Mouse (Mus musculus) neural tube, embryonic 15.5 days (tissue): Measurements from ENCODE around the gene Fndc1. TPM values are rescaled to one million over a fixed set of nuclear protein-coding genes. Genes with fewer than 3 reads are reported as not detected.

ENCODE experiments used
- ATAC-seq: fragments of 200-750 bp; cut with Nextera tagmentation; 2 replicates; pipeline ENCODE4 v1.8.0; 2017; ENCODE audit warnings: mild to moderate bottlenecking, moderate TSS enrichment, moderate library complexity; ENCODE audit not compliant: low FRiP score
- H3K27ac ChIP-seq: fragments of 300-500 bp; sonication (generic); replicated peaks from 2 replicates; pipeline ENCODE4 v1.5.1; 2015; ENCODE audit warnings: mild to moderate bottlenecking, inconsistent platforms
- H3K27me3 ChIP-seq: fragments of 300-500 bp; sonication (generic); replicated peaks from 2 replicates; pipeline ENCODE4 v1.6.1; 2015; ENCODE audit warnings: inconsistent platforms
- H3K36me3 ChIP-seq: fragments of 300-500 bp; sonication (generic); 2 replicates; pipeline ENCODE4 v1.6.1; 2015; ENCODE audit warnings: inconsistent platforms
- H3K4me1 ChIP-seq: fragments of 300-500 bp; sonication (generic); 2 replicates; pipeline ENCODE4 v1.6.1; 2015; ENCODE audit warnings: inconsistent platforms
- H3K4me2 ChIP-seq: fragments of 300-500 bp; sonication (generic); 2 replicates; pipeline ENCODE4 v1.6.1; 2015; ENCODE audit warnings: inconsistent platforms, mild to moderate bottlenecking, moderate library complexity
- H3K4me3 ChIP-seq: fragments of 300-500 bp; sonication (generic); replicated peaks from 2 replicates; pipeline ENCODE4 v1.5.1; 2015; ENCODE audit warnings: mild to moderate bottlenecking, inconsistent platforms
- H3K9ac ChIP-seq: fragments of 300-500 bp; sonication (generic); replicated peaks from 2 replicates; pipeline ENCODE4 v1.6.1; 2015; ENCODE audit warnings: mild to moderate bottlenecking, inconsistent platforms
- H3K9me3 ChIP-seq: fragments of 300-500 bp; sonication (generic); replicated peaks from 2 replicates; pipeline ENCODE4 v1.6.1; 2016; ENCODE audit warnings: inconsistent platforms
- WGBS: fragments of 180-500 bp; shearing (Covaris S2); methylation state at CpG from one replicate; pipeline ENCODE4 v1.1.7; 2015; ENCODE audit warnings: mixed read lengths; 5-methylcytosine and 5-hydroxymethylcytosine counted together
- polyA plus RNA-seq: library from polyadenylated mRNA; unstranded; fragments of >200 nt; fragmentation: Nextera tagmentation; extraction: Ambion mirVana; gene quantifications from 2 replicates; pipeline ENCODE4 v1.2.1, GENCODE M21; 2015

Fndc1 gene
- polyA plus RNA-seq, 1 experiment from 2014 or later = 13.8 TPM

DNA sequence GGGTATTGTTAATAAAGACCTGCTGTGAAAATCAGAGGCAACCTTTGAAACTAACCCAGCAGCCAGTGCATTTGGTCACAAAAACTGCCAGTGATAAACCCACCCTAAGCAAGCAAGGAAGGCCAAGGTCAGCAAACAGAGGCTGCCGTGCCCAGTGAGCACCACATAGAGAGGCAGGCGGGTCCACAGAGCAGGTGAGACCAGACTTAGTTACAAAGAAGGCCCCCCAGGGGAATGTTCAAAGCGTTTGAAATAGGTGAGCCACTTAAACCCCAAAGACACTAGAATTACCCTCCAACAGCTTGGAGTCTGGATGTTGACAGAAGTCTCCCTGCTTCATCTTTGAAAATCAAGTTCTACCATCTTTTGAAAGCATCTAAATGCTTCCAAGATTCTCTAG lies 12.7 kb downstream of the Fndc1 start:
- Histone ChIP-seq H3K27me3 (no peaks in the 10 kb centered on the region), H3K9me3 (no peaks in the 10 kb centered on the region), H3K4me2 (no peak overlapping the region), H3K27ac (no peak overlapping the region), H3K9ac (no peak overlapping the region), H3K4me1 (peaks cover 6% of the 10 kb centered on the region; the same call in 1 of the 2 replicates), H3K4me3 (no peak overlapping the region), H3K36me3 (no peaks in the 10 kb centered on the region)
- no peak for ATAC-seq
- 71% methylated on average over 3 of the region's 3 CpGs for WGBS

DNA sequence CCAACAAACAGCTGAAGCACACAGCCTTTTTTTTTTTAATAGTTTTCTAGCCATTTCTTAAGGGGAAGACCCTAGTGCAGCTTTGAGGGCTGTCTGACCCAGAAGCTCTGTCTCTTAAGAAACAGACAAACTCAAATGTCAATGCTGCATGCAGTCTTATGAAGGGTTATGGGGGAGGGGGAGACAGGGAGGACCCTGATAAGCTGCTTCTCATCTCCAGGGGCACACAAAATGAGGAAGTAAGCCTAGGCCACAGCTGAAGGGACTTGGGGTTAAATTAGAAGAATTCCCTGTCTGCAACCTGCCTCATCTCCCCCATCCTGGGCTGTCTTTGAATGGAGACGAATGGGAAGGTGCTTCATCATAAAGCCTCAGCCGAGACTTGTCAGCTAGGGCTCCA lies 19.1 kb downstream of the Fndc1 start:
- H3K4me3 ChIP-seq = no peak overlapping the region
- WGBS = 92% methylated on average over 2 of the region's 2 CpGs
- H3K27me3 ChIP-seq = no peaks in the 10 kb centered on the region
- no peak for ATAC-seq
- no peak overlapping the region for H3K4me2 ChIP-seq
- H3K9me3 ChIP-seq = no peaks in the 10 kb centered on the region
- no peaks in the 10 kb centered on the region for H3K36me3 ChIP-seq
- H3K4me1 ChIP-seq = no peaks in the 10 kb centered on the region
- no peak overlapping the region for H3K9ac ChIP-seq
- no peak overlapping the region for H3K27ac ChIP-seq

- no peak overlapping the region for H3K4me2 ChIP-seq
These were observed 22.0 kb downstream of the Fndc1 start for GRCm38 (mm10) chr17:7805105-7805504.

DNA sequence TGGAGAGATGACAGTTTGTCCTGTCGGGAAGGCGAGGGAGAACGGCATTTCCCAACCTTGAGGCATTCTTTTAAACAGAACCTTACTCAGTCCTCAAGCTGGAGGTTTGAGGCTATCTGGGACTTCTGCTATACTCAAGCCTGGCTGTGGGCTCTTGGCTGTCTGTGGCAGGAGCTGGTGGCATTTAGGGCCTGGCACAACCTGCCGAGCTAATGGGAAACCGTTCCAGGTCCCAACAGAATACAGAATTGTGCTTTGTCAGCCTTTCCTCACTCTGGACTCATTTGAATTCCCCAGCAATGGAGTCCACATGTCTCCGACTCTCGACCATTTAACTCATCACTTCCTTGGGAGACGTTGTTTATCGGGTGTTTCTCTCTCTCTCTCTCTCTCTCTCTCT lies 24.6 kb downstream of the Fndc1 start:
- no peak overlapping the region for H3K9ac ChIP-seq
- no peak overlapping the region for H3K4me3 ChIP-seq
- H3K27me3 ChIP-seq = no peaks in the 10 kb centered on the region
- ATAC-seq = no peak
- no peaks in the 10 kb centered on the region for H3K4me1 ChIP-seq
- no peaks in the 10 kb centered on the region for H3K9me3 ChIP-seq
- no peaks in the 10 kb centered on the region for H3K36me3 ChIP-seq
- H3K4me2 ChIP-seq = no peak overlapping the region
- 75% methylated on average over 9 of the region's 9 CpGs for WGBS
- H3K27ac ChIP-seq = no peak overlapping the region

More at GRCm38 (mm10) chr17:7805105-7805504, 22.0 kb downstream of the Fndc1 start:
- no peak for ATAC-seq
- Histone ChIP-seq H3K4me3 (no peak overlapping the region), H3K4me1 (no peaks in the 10 kb centered on the region), H3K9me3 (no peaks in the 10 kb centered on the region), H3K36me3 (no peaks in the 10 kb centered on the region), H3K27me3 (no peaks in the 10 kb centered on the region), H3K9ac (no peak overlapping the region), H3K27ac (no peak overlapping the region)
- 77% methylated on average over 6 of the region's 6 CpGs for WGBS

- Histone ChIP-seq H3K4me2 (no peak overlapping the region), H3K4me1 (no peaks in the 10 kb centered on the region), H3K9ac (no peak overlapping the region), H3K9me3 (no peaks in the 10 kb centered on the region), H3K27me3 (no peaks in the 10 kb centered on the region), H3K27ac (no peak overlapping the region), H3K4me3 (no peak overlapping the region), H3K36me3 (no peaks in the 10 kb centered on the region)
- 66% methylated on average over 3 of the region's 3 CpGs for WGBS
- ATAC-seq = no peak
These were observed 27.2 kb downstream of the Fndc1 start for GRCm38 (mm10) chr17:7799894-7800293.

- H3K4me2 ChIP-seq = no peak overlapping the region
- H3K36me3 ChIP-seq = no peaks in the 10 kb centered on the region
- H3K27me3 ChIP-seq = no peaks in the 10 kb centered on the region
- no peak for ATAC-seq
- WGBS = 90% methylated on average over 8 of the region's 8 CpGs
- no peak overlapping the region for H3K9ac ChIP-seq
- H3K9me3 ChIP-seq = no peaks in the 10 kb centered on the region
- no peak overlapping the region for H3K27ac ChIP-seq
- H3K4me3 ChIP-seq = no peak overlapping the region
- no peaks in the 10 kb centered on the region for H3K4me1 ChIP-seq
These were observed 31.5 kb downstream of the Fndc1 start for GRCm38 (mm10) chr17:7795584-7795983.

DNA sequence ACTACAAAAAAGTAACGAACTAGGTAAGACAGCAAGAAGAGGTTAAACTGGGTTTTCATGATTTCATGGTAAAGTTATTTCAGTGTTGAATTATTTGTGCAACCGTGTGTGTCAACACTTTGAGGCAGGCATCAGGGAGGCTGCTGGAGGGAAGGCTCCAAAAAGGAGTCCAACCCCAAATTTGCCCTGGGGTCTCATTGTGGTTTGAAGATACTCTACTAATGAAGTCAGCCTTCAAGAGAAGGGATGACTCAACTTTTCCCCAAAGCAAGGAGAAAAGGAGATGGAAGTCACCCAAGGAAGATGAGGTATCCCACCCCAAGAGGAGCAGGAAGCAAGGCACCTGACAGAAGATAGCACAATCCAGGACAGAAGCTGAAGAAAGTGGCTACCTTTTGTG lies 31.9 kb downstream of the Fndc1 start:
- Histone ChIP-seq H3K9ac (no peak overlapping the region), H3K9me3 (no peaks in the 10 kb centered on the region), H3K27ac (no peak overlapping the region), H3K36me3 (no peaks in the 10 kb centered on the region), H3K4me3 (no peak overlapping the region), H3K4me2 (no peak overlapping the region), H3K27me3 (no peaks in the 10 kb centered on the region), H3K4me1 (no peaks in the 10 kb centered on the region)
- no peak for ATAC-seq
- 86% methylated on average over 2 of the region's 2 CpGs for WGBS

- Histone ChIP-seq H3K4me1 (no peaks in the 10 kb centered on the region), H3K4me2 (no peak overlapping the region), H3K4me3 (no peak overlapping the region), H3K27ac (no peak overlapping the region), H3K9ac (no peak overlapping the region), H3K27me3 (no peaks in the 10 kb centered on the region), H3K9me3 (no peaks in the 10 kb centered on the region), H3K36me3 (no peaks in the 10 kb centered on the region)
- ATAC-seq = no peak
- 85% methylated on average over 6 of the region's 6 CpGs for WGBS
These were observed 33.0 kb downstream of the Fndc1 start for GRCm38 (mm10) chr17:7794093-7794492.

DNA sequence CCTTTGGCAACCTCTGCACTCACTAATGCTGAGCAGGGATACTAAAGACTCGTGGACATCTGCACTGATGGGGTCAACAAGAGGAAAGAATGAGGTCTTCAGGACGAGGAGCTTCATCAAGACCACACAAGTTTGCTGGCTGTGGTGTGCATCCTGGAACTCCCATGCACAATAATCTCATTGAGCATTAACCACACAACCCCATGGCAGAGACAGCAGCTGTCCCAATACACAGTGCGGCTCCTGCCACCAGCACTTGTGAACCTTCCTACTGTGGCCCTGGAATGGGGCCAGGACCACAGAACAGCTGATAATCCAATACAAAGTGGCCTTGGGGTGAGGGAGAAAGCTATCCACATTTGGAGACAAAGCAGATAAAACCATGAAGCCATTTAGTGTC lies 36.6 kb downstream of the Fndc1 start:
- no peak for ATAC-seq
- no peak overlapping the region for H3K4me3 ChIP-seq
- WGBS = 79% methylated on average over 3 of the region's 3 CpGs
- H3K27me3 ChIP-seq = no peaks in the 10 kb centered on the region
- no peak overlapping the region for H3K4me2 ChIP-seq
- H3K27ac ChIP-seq = no peak overlapping the region
- H3K4me1 ChIP-seq = no peaks in the 10 kb centered on the region
- H3K9ac ChIP-seq = no peak overlapping the region
- H3K9me3 ChIP-seq = no peaks in the 10 kb centered on the region
- H3K36me3 ChIP-seq = no peaks in the 10 kb centered on the region

DNA sequence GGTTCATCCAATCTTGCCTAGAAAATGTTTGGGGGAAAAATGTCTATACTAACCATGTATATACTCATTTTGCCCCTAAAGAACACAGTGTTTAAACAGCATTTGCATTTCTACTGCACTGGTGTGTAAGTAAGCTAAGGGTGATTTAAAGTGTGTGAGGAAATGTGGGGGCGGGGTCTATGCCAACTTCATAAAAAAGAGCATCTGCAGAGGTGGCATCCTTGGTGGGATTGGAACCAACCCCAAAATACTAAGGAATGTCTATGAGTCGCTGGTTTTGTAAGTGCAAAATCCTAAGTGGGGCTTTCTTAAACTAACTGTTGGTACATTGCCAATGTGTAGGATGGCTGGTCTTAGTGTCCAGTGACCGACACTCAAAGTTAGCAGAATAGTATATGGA lies 53.0 kb downstream of the Fndc1 start:
- no peak overlapping the region for H3K4me3 ChIP-seq
- ATAC-seq = no peak
- H3K36me3 ChIP-seq = no peaks in the 10 kb centered on the region
- H3K4me1 ChIP-seq = no peaks in the 10 kb centered on the region
- 92% methylated on average over 3 of the region's 3 CpGs for WGBS
- no peak overlapping the region for H3K27ac ChIP-seq
- H3K4me2 ChIP-seq = no peak overlapping the region
- no peaks in the 10 kb centered on the region for H3K27me3 ChIP-seq
- H3K9ac ChIP-seq = no peak overlapping the region
- no peaks in the 10 kb centered on the region for H3K9me3 ChIP-seq

GRCm38 (mm10) chr17:7759786-7760185 lies 67.3 kb downstream of the Fndc1 start:
- Histone ChIP-seq H3K4me2 (no peak overlapping the region), H3K9ac (no peak overlapping the region)

DNA sequence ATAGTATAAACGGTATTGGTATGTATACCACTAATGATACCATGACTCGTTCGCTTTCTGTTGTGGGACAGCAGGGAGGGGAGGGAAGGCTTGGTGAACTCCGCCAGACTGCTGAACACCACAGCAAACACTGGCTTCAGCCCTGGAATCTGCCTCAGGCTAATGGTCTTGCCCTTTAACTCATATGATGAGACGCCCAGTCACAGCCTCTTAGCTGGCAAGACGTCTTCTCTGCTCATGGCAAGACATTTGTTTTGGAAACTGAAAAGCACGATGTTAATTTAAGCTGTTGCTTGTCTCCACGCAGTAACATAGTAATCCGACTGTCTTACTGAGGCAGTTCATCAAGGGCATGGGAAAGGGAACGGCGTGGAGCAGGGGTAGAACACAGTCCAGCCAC lies 72.1 kb downstream of the Fndc1 start:
- Histone ChIP-seq H3K4me3 (no peak overlapping the region), H3K4me2 (no peak overlapping the region), H3K4me1 (no peaks in the 10 kb centered on the region), H3K9ac (no peak overlapping the region), H3K36me3 (no peaks in the 10 kb centered on the region), H3K9me3 (no peaks in the 10 kb centered on the region), H3K27ac (no peak overlapping the region), H3K27me3 (no peaks in the 10 kb centered on the region)
- no peak for ATAC-seq
- WGBS = 88% methylated on average over 11 of the region's 11 CpGs

More at GRCm38 (mm10) chr17:7759786-7760185, 67.3 kb downstream of the Fndc1 start:
- H3K27me3 ChIP-seq = no peaks in the 10 kb centered on the region
- no peak for ATAC-seq
- H3K36me3 ChIP-seq = no peaks in the 10 kb centered on the region
- no peak overlapping the region for H3K27ac ChIP-seq
- no peak overlapping the region for H3K4me3 ChIP-seq
- no peaks in the 10 kb centered on the region for H3K4me1 ChIP-seq
- H3K9me3 ChIP-seq = no peaks in the 10 kb centered on the region
- 68% methylated on average over 4 of the region's 4 CpGs for whole genome bisulfite sequencing

- H3K9me3 ChIP-seq = no peaks in the 10 kb centered on the region
- H3K27ac ChIP-seq = no peak overlapping the region
- no peak overlapping the region for H3K9ac ChIP-seq
- H3K36me3 ChIP-seq = no peaks in the 10 kb centered on the region
- H3K4me2 ChIP-seq = no peak overlapping the region
- H3K4me3 ChIP-seq = no peak overlapping the region
- no peak for ATAC-seq
- no peaks in the 10 kb centered on the region for H3K27me3 ChIP-seq
- no peaks in the 10 kb centered on the region for H3K4me1 ChIP-seq
- WGBS = 64% methylated on average over 7 of the region's 7 CpGs
These were observed 73.7 kb downstream of the Fndc1 start for GRCm38 (mm10) chr17:7753383-7753782.
